Mouse (Mus musculus): ENCODE measurements around the gene Aifm3.
"Not testable (repeated sequence)": the region's sequence is repeated elsewhere in the genome, so short reads cannot be mapped to it uniquely, and the experiment has no call there.

The Aifm3 gene

DNA sequence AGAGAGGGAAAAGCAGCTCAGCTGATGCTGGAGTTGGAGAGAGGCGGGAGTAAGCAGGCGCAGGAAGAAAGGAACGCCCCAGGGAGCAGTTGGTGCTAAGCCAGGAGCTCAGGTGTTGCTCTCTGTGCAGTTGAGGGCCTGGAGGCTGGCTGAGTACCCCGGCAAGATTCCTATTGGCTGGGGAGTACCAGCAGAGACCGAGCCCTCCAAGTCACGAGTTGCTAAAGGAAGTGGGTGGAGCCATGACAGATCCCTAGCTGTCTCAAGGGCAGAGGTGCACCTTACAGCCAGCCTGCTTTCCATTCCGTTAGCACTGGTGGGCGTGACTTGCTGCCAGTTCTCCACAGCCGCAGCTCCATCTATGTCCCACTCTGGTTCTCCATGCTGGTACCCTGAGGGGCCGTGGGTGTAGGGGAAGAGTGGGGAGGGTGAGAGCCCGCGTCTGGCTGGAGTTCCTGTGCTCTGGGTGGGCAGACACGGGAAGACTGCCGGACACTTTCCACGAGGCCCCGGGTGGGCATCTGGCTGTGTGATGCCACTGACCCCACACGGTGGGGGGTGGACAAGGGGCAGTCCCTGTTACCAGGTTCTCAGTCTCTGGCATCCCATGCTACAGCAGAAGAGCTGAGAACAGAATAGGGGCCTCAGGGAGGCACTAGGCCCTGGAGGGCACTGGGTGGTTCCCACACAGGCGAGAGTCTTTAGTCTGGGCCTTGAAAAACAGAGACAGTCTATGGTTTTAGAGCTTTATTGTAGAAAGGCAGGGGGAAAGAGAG, 64.7 kb downstream of the Aifm3 start:
- DNase-seq (ENCODE audit: low spot score in 2 of 2), result no peak

DNA sequence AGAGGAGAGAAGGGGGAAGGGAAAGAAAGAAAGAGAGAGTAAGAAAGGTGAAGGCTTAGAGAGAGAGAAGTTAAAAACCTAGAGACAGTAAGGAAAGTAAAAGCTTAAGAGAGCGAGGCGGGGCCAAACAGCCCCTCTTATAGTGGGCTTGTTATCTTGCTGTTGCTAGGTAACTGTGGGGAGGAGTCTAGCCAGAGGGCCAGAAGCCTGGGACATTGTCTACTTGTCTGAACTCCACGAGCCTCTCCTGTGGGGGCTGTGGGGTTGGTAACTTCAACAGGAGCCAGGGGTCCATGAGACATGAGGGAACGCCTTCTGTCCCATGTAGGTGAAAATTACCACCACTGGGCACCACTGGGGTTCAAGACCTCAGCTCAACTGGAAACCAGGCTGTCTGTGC, 65.3 kb downstream of the Aifm3 start:
- DNase-seq (ENCODE audit: low spot score in 2 of 2), result not testable (repeated sequence)

DNA sequence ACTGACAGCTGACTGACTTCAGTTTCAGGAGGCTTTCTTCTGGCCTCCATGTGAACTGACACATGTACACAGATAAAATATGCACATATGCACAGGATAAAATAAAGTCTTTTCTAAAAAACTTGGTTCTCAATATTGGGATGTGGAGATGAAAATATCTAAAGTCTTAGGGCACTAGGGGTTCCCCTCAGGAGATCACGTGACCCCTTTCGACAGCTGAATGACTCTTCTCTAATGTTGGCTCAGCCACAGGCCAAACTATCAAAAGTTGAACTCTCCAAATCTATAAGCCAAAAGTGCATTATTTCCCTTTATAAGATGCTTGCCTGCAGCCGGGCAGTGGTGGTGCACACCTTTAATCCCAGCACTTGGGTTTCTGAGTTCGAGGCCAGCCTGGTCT, 66.8 kb downstream of the Aifm3 start:
- DNase-seq (ENCODE audit: low spot score in 2 of 2), result no peak

DNA sequence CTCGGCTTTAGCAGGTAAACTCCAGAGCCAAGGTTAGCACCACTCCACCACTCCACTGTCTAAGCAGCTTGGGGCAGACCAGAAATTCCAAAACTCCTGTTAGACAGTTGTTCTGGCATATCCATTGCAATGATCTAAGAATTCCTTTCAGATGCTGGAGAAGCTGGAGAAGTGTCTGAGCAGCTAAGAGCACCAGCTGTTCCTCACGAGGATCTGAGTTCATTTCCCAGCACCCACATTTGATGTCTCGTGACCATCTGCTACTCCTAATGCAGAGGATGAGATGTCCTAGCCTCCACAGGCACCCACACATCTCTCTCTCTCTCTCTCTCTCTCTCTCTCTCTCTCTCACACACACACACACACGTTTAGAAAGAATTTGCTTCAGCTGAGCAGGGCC, 67.5 kb downstream of the Aifm3 start:
- peak in 1 of 2 experiments; percentile 46 for DNase-seq (ENCODE audit: low spot score in 2 of 2)
